Mouse (Mus musculus): ENCODE measurements around the gene Ifrd2.

Gene Ifrd2

GRCm38 (mm10) chr9:107586974-107587832, at the start of gene Ifrd2:
Gene Ifrd2, plus strand, starts transcription at chr9:107587642.
- DNase-seq (ENCODE audit: low spot score in 2 of 2) = peak; percentile 92 to 94

GRCm38 (mm10) chr9:107538231-107538630, 49.2 kb upstream of the Ifrd2 start:
- no peak for DNase-seq (ENCODE audit: low spot score in 2 of 2)

DNA sequence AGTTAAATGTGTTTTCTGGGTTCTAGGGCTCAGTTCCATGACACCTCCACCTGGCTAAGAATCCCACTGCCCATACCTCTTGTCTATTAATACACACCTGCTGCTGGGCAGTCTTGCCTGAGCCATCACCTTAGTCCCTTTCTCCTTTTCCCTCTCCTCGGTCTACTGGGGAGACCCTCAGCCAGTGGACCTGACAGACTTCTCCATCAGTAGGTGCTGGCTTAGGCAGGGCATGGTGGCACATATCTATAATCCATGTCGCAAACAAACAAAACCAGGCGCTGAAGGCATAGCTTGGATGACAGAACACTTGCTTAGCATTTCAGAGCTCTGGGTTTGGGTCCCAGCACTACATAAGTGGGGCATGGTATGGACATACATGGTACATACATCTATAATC, 48.7 kb upstream of the Ifrd2 start:
- no peak for DNase-seq (ENCODE audit: low spot score in 2 of 2)

DNA sequence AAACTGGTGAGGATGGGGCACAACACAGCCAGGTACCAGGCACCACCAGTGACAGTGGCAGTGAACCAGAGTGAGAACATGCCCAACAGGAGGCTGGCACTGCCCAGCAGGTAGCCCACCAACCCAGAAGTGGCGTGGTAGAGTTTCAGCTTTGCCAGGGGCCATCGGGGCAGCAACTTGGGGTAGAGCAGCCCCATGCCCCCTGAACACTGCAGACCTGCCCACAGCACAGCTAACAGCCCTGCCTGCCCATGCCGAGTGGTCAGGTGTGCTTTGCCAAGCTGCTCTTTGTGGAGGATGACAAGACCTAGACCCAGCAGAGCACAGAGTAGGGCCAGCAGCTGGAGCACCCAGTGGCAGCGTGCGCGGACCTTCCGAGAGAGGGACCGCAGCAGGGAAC, 47.5 kb upstream of the Ifrd2 start:
- DNase-seq (ENCODE audit: low spot score in 2 of 2) = no peak

DNA sequence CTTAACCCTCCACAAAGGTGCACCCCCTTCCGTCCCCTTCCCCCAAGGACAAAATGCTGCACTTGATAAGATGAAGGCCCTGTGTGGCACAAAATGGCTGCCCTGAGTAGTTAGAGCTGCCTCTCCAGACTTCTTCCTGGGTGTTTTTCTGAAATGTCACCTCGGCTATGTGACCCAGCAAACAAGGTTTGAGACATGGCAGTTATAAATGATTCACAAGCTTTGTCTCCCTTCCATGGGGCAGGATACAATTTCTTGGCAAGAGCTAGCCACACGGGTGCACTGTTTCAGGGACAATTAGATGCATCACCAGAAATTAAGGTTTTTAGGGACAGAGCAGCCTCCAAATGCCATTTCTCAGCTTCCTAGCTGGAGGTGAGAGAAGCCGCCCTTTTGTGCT, 47.0 kb upstream of the Ifrd2 start:
- no peak for DNase-seq (ENCODE audit: low spot score in 2 of 2)

- DNase-seq (ENCODE audit: low spot score in 2 of 2) = no peak
Measured at GRCm38 (mm10) chr9:107541005-107541404, 46.4 kb upstream of the Ifrd2 start.

- peak; percentile 90 to 94 for DNase-seq (ENCODE audit: low spot score in 2 of 2)
Measured at GRCm38 (mm10) chr9:107541474-107542351, 45.7 kb upstream of the Ifrd2 start, which contains the start of the genes Cyb561d2 and Nprl2. Gene Cyb561d2, minus strand, starts transcription at chr9:107542193. Gene Nprl2, plus strand, starts transcription at chr9:107542226.

DNA sequence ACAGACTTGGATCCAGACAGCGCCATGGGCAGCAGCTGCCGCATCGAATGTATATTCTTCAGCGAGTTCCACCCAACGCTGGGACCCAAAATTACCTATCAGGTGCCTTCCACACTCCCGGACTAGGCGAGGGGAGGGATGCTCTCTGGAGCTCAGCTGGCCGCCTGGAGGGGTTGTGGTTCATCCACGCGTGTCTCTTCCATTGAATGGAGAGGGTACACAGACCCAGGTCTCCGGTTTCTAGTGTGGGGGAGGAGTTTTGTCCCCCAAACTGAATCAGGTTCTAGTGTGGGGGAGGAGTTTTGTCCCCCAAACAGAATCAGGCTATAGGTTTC, 45.1 kb upstream of the Ifrd2 start:
- DNase-seq (ENCODE audit: low spot score in 2 of 2) = no peak

GRCm38 (mm10) chr9:107542721-107543120, 44.7 kb upstream of the Ifrd2 start:
- DNase-seq (ENCODE audit: low spot score in 2 of 2) = no peak

GRCm38 (mm10) chr9:107543299-107543698, 44.1 kb upstream of the Ifrd2 start:
- DNase-seq (ENCODE audit: low spot score in 2 of 2) = no peak

DNA sequence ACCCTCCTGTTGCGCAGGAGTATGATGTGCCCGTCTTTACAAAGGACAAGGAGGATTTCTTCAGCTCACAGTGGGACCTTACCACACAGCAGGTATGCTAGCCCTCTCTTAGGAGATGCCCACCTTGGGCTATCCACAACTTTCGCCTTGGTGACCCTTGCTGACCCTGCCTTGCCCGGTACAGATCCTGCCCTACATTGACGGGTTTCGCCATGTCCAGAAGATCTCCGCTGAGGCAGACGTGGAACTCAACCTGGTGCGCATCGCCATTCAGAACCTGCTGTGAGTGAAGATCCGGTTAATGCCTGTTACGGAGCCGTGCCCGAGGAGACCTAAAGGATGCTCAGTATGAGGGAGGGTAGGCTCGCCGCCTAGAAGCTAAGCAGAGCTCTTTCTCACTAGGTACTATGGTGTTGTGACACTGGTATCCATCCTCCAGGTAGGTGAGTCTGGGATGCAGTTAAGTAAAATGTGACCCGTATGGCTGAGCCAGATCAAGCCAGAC, 43.2 kb upstream of the Ifrd2 start:
- no peak for DNase-seq (ENCODE audit: low spot score in 2 of 2)

GRCm38 (mm10) chr9:107544729-107545128, 42.7 kb upstream of the Ifrd2 start:
- no peak for DNase-seq (ENCODE audit: low spot score in 2 of 2)

GRCm38 (mm10) chr9:107545199-107545598, 42.2 kb upstream of the Ifrd2 start:
- DNase-seq (ENCODE audit: low spot score in 2 of 2) = no peak

- peak in 1 of 2 experiments; percentile 78 for DNase-seq (ENCODE audit: low spot score in 2 of 2)
Measured at GRCm38 (mm10) chr9:107545602-107546001, 41.8 kb upstream of the Ifrd2 start.

- DNase-seq (ENCODE audit: low spot score in 2 of 2) = peak; percentile 81 to 91
Measured at GRCm38 (mm10) chr9:107547026-107547425, 40.4 kb upstream of the Ifrd2 start, which contains the start of gene Zmynd10. Gene Zmynd10, plus strand, starts transcription at chr9:107547298.

- no peak for DNase-seq (ENCODE audit: low spot score in 2 of 2)
Measured at GRCm38 (mm10) chr9:107547957-107548356, 39.5 kb upstream of the Ifrd2 start.

- DNase-seq (ENCODE audit: low spot score in 2 of 2) = no peak
Measured at GRCm38 (mm10) chr9:107548820-107549219, 38.6 kb upstream of the Ifrd2 start.

- DNase-seq (ENCODE audit: low spot score in 2 of 2) = no peak
Measured at GRCm38 (mm10) chr9:107549297-107550074, 38.0 kb upstream of the Ifrd2 start.

- DNase-seq (ENCODE audit: low spot score in 2 of 2) = no peak
Measured at GRCm38 (mm10) chr9:107550491-107551116, 36.8 kb upstream of the Ifrd2 start.

DNA sequence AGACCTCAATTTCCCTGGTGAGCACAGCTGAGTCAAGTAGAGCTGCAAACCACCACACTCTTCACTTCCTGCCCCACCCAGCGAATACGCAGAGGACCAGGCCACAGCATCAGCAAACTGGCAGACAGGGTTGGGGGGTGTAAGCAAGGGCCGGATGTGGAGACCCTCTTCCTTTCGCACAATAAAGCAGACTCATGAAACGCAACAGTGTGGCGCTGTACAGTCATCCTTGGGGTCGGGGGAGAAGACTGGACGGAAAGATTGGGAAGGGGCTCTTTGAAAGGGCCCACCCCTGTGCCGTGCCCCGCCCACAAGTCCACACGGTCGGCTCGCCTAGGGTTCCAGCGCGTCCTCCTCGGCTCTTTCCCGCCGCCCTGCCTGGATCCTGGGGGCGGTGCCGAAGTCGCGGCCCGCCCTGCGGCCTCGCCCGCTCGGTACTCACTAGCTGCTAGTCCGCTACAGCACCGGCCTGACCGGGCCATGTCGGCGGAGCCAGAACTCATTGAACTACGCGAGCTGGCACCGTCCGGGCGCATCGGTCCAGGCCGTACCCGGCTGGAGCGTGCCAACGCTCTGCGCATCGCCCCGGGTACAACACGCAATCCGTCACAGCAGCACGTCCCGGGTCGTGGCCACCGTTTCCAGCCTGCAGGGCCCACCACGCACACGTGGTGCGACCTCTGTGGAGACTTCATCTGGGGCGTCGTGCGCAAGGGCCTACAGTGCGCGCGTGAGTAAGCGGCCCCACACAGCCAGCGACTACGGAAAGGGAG, 36.1 kb upstream of the Ifrd2 start, which contains the start of gene Rassf1:
TSS of gene Rassf1 (plus strand) at position 439 of the 773 bp plus-strand sequence.
- DNase-seq (ENCODE audit: low spot score in 2 of 2) = peak; percentile 71 to 74

Measured in urinary bladder, postnatal 4 days (tissue).